Mouse (Mus musculus): ENCODE data around the gene Wars.
"Not testable (repeated sequence)": the region's sequence is repeated elsewhere in the genome, so short reads cannot be mapped to it uniquely, and the experiment has no call there.

The Wars gene

GRCm38 (mm10) chr12:108857109-108857508, 36.9 kb downstream of the Wars start:
- in situ Hi-C loops (cut with MboI, MseI), result no loop called here

- in situ Hi-C loops (cut with MboI, MseI), result no loop called here
Measured at GRCm38 (mm10) chr12:108856186-108856585, 37.8 kb downstream of the Wars start.

GRCm38 (mm10) chr12:108855081-108855480, 38.9 kb downstream of the Wars start:
- in situ Hi-C loops (cut with MboI, MseI), result no loop called here

DNA sequence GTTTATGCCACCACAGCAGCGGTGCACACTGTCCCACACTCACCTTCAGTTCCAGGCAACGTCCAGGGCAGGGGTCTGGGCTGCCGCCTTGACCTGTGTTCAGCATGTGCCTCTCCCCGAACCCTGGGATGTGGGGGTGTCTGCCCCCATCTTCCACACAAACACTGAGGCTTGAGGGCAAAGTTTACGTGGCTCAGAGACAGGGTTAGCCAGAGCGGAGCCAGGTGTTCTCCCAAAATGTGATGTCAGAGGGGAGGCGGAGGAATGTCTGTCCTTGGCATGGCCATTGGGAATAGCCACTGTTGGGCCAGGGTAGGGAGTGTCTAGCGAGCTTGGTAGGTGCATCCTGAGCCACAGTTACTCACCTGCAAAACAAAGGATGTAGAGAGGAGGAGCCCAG, 41.2 kb downstream of the Wars start:
- in situ Hi-C loops (cut with MboI, MseI), result no loop called here

DNA sequence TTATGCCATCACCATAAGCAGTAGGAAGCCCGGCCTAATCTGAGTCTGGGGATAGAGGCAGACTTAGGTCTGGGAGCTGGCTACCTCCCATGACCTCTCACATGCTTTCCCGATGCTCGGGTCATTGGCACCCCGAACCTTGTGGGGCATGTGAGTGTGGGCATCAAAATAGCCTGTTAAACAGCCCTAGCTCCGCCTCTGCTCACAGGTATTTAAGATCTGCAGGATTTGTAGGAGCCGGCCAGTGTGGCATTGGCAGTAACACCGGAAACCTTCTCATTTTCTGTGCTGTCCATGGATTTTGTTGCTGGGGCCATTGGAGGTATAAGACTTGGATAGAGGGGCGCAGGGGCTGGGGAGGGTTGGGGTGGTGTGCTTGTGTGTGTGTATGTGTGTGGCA, 43.1 kb downstream of the Wars start:
- in situ Hi-C loops (cut with MboI, MseI), result no loop called here

DNA sequence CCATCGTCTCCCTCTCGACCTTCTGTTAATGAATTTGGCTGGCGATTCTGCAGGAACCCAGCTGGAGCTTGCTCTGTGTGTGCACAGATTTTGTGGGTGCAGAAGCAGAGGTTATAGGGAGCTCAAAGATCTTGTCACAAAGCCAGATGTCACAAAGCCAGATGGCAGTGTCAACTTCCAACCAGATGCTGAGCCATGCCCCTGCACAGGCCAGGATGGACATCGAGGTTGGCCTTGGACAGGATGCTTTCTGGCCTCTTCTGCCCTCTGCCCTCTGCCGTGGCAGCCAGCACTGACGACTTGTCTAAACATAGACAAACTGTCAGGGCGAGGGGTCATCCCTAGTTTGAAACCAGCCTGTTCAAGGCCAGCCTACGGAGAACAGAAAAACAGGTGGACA, 43.8 kb downstream of the Wars start:
- in situ Hi-C loops (cut with MboI, MseI), result no loop called here

- in situ Hi-C loops (cut with MboI, MseI), result no loop called here
Measured at GRCm38 (mm10) chr12:108849488-108850022, 44.4 kb downstream of the Wars start.

- in situ Hi-C loops (cut with MboI, MseI), result not testable (repeated sequence)
Measured at GRCm38 (mm10) chr12:108848033-108848432, 45.9 kb downstream of the Wars start.

GRCm38 (mm10) chr12:108842663-108843062, 51.3 kb downstream of the Wars start:
- in situ Hi-C loops (cut with MboI, MseI), result no loop called here

- in situ Hi-C loops (cut with MboI, MseI), result no loop called here
Measured at GRCm38 (mm10) chr12:108841181-108841580, 52.8 kb downstream of the Wars start.

GRCm38 (mm10) chr12:108836722-108837121, 57.3 kb downstream of the Wars start:
- in situ Hi-C loops (cut with MboI, MseI), result no loop called here

GRCm38 (mm10) chr12:108835840-108836409, 58.0 kb downstream of the Wars start, which contains the start of the genes Slc25a29 and Slc25a47:
TSS of gene Slc25a29 (minus strand) at chr12:108835883.
TSS of gene Slc25a47 (plus strand) at chr12:108836046.
- in situ Hi-C loops (cut with MboI, MseI), result no loop called here

DNA sequence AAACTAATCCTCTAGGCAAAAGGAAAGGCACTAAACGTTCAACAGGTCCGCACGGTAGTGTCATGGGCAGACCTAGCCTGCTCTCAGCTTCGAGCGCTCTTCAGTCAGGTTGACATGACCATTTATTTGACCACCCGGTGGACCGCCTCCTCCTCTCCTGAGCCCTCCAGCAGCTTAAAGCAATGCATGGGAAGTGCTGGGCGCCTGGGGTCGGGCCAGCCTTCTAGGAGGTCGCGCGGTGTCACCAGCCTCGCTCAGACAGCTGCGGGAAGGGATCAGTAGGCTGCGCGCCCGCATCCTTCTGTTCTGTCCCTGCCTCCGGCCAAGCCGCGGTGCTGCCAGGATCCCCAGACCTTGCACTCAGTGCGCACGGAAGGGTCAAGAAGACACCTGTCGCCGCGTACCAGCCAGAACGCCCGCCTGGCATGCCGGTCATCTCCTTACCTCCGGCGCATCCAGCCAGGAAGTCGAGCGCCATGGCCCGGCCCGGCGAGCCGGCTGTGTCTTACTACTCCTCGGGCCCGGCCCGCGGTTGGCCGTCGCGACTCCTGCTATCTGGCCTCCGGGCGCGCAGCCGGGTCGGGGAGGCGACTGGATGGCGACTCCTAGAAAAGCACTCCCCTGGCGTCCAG, 58.6 kb downstream of the Wars start:
- in situ Hi-C loops (cut with MboI, MseI), result no loop called here

DNA sequence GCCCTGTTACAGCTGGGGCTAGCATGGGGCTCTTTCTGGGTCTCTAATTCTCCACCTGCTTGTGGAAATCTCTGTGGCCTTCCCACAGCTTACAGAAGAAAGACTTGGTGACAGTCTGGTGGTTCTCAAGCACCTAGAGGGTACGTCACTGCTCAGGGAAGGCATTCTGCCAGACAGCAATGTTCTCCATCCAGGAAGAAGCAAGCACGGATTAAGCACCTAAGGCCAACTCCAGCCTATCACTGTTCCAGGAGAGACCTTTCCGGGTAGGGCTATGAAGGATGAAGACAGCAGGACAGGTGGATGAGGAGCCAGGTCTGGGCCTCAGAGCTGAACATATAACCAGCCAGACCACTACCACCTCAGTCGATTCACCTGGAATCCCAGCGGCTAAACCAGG, 59.2 kb downstream of the Wars start:
- in situ Hi-C loops (cut with MboI, MseI), result no loop called here

GRCm38 (mm10) chr12:108834337-108834736, 59.6 kb downstream of the Wars start:
- in situ Hi-C loops (cut with MboI, MseI), result no loop called here

DNA sequence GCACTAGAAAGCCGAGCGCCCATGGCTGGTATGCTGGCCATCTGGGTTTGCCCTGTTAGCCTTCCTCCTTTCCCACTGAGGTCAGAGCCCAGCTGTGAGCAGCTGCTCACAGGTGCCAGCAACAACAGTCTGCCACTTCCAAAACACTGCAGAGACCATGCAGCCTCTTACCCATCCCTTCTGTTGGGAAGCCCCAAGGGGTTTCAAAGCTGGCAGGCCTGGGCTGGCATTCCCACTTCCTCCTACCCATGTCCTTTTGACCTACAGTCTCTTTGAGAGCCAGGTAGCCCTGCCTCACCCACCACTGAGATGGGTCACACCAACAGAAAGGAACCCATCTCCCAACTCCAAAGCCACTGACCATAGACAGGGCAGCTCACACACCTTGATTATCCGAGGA, 60.6 kb downstream of the Wars start:
- in situ Hi-C loops (cut with MboI, MseI), result no loop called here

- in situ Hi-C loops (cut with MboI, MseI), result no loop called here
Measured at GRCm38 (mm10) chr12:108832851-108833250, 61.1 kb downstream of the Wars start.

GRCm38 (mm10) chr12:108831966-108832643, 61.9 kb downstream of the Wars start:
- in situ Hi-C loops (cut with MboI, MseI), result no loop called here

DNA sequence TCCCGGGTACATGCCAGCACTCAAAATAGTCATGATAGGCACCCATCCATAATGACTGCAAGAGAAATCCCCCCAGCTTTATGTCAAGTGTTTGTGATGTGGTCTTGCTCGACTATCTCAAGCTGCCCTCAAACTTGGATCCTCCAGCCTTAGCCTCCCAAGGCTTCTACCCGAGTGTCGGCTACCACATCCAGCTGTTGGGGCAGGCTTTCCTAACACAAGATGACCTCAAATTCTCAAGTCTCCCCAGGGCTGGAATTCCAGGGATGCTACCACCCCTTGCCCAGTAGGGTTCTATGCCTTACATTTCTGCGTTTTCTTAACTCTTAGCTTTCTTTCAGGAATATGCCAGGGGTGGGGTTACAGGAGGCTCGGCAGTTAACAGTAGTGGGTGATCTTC, 63.6 kb downstream of the Wars start:
- in situ Hi-C loops (cut with MboI, MseI), result no loop called here

DNA sequence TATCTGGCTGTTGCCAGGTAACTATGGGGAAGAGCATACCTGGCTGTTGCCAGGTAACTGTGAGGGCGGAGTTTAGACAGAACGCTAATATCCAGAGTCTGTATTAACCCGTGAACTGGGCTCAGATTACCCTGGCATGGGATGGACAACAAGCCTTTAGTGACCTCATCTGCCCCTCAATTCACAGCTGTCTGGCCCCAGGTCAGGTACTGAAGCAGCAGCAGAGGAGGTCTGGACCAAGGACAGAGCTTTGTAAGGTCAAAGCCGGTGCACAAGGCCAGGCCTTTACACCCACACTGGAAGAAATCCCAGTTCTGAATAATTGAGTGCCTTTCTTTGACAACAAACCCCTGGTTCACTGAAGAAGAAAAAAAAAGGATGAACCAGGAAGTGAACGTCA, 64.3 kb downstream of the Wars start:
- in situ Hi-C loops (cut with MboI, MseI), result no loop called here

DNA sequence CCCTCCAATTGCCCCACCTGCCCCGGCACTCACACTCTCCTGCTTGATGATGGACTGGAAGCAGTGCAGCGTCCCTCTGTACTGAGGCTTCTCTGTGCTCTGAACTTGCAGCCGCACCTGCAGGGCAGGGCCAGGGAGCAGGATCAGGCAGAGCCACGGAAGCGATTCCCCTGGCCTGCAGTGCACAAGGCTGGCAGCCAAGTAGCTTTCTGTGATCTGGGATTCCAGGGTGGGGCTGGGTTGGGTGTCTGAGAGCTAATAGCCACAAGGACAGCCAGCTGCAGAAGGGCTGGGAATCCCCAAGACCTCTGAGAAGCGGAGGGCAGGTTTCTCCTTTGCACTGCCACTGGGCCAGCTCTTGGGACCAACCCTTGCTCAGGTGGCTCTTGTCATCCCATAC, 66.3 kb downstream of the Wars start:
- in situ Hi-C loops (cut with MboI, MseI), result no loop called here

- in situ Hi-C loops (cut with MboI, MseI), result no loop called here
Measured at GRCm38 (mm10) chr12:108826958-108827535, 66.9 kb downstream of the Wars start.

All from regulatory T cell (primary cell).